Mouse (Mus musculus) kidney, adult 9 months (tissue): Measurements from ENCODE around the gene Eva1c.

Source experiments
- DNase-seq: peaks from one replicate; pipeline ENCODE4 v3.0.0; 2022

The Eva1c gene

DNA sequence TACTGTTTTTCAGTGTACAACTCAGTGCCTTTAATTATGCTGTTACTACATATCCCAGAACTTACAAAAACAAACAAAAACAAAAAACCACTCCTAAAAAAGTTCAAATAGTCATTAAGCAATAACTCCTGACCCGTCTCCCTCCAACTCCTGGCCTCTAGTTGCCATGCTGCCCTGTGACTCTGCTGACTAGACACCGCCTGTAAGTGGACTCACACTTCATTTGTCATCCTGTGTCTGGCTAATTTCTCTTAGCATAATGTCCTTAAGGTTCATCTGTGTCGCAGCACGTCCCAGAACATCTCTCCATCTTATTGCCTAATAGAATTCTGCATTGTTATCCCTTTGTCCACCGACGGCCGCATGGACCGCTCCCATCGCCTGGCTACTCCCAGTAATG, 979 bp downstream of the Eva1c start:
- no peak for DNase-seq

DNA sequence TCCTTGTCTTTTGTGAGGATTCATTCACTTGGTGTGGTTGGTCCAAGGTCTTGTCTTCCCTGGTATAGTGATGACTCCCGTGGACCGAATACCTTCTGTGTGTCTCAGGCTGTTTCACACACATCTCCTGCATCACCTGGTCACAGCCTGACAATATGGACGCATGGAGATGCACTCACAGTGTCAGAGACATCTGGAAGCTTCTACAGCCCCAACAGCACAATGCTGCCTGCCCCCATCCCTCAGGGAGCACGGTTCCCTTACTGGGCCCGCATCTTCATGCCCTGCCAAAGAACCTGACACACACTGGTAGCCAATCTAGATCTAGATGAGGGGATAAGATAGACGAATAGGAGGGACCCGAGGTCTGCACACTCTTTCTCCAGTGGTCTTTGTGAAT, 2.6 kb downstream of the Eva1c start:
- DNase-seq, result no peak

DNA sequence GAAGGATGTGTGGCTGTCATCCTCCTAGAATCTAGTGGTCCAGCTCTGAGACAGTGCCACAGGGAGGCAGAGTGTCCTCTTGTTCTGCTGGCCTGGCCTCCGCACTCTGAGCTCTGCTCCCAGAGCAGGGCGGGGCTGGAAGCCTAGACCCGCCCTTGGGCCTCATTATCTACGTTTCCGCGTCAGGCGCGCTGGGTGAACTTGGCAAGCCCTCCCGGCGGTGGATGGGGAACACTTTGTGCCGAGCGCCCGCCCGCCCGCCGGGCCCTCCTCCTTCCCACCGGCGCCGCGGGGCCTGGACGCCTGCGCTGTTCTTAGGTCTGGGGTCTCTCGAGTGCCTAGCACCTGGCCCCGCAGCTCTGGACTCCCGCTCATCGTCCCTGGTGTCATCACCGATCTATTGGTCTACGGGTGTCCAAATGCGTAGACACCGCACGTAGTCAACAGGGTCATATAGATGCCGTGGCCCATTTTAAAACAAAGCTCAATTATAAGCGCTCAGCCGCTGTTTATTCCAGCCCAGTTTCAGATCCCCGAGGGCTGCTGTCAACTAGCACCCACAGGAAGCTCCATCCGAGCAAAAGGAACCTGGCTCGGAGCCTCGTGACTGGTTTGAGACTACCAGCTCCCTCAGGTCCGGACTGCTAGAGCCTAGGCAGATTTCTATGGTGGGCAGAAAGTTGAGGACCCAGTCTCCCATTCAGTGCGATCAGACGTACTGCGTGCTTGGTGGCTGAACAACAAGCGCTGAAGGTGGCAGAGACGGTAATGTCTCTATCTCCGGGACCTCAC, 3.6 kb downstream of the Eva1c start:
- peak; percentile 93 for DNase-seq

DNA sequence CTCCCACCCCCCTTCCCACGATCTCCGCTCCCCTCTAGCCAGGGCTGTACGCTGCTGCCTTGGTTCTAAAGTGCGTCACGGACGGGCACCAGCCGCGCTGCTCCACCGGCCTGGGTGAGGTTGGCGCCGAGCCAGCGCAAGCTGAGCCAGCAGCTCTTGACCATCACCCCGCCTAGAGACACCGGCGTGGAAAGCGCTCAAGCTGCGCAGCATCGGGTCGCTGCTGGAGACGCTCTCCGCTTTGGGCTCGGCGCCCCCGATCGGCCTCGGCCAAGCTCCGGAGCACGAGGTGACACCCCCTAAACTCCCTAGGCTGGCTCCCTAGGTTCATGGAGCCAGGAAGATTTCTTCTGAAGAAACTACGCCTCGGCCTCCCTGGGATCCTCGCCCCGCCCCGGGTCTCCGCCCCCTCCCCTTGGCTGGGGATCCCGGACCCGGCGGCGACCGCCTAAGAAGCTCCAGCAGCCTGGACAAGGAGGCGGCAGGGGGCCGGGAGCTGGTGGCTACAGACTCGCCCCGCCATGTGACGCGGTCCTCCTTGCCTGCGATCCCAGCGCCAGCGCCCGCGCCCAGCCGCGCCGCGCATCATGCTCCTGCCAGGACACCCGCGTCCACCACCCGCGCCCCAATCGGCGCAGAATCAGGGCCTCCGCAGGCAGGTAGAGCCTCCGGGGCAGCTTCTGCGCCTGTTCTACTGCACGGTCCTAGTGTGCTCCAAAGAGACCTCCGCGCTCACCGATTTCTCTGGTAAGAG, 4.3 kb downstream of the Eva1c start:
- peak; percentile 78 for DNase-seq

GRCm38 (mm10) chr16:90831676-90832075, 5.2 kb downstream of the Eva1c start:
- no peak for DNase-seq

- no peak for DNase-seq
Observed at GRCm38 (mm10) chr16:90832495-90832894, 6.0 kb downstream of the Eva1c start.

- no peak for DNase-seq
Observed at GRCm38 (mm10) chr16:90833041-90833791, 6.7 kb downstream of the Eva1c start.

- no peak for DNase-seq
Observed at GRCm38 (mm10) chr16:90837431-90837830, 10.9 kb downstream of the Eva1c start.

DNA sequence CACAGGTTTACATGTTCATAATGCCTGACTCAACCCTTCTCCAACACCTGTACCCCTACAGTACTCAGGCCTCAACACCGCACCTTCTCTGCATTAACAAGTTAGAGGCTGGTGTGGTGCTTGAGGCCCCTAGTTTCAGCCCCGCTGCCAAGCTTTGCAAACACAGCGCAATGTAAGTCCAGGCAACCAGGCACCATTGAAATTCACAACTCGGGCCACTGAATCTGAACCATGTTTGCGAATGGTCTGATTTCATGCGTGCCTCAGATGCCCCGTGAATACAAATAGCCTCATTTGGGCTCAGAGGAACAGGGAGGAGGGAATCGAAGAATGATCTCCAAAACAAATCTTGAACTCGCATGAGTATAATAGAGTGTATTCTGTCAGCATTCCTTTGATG, 15.6 kb downstream of the Eva1c start:
- no peak for DNase-seq

DNA sequence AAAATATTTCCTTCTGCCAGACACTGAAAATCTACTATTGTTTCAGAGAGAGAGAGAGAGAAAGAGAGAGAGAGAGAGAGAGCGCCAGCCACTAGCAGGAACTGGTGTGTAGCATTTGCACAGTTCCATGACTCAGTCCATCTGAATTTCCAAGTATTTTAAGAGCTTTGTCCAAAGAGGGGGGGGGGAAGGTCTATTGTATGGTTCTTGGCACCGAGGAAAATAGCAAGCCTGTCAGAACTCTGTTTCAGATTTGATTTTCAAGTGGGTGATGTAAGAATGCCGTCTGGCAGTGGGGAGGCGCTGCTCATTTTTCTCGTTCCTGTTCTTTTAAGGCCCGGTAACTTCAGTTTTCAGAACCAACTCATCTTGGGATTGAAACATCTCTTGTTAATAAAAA, 18.5 kb downstream of the Eva1c start:
- DNase-seq, result no peak

DNA sequence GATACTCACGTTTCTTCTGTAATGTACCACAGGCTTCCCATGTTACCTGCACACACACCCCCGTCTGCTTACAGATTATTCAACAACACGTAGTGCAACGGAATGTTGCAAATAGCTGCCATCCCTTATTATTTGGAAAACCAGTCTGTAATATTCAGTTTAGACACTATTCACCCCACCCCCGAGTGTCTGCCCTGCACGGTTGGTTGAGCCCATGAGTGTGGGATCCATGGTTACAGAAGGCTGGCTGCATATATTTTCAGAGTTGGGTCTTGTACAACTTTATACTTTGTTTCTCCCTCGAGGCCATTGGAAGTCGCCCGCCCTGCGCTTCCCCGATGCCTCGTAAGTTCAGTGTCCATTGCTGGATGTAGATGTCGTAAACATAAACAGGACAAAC, 19.1 kb downstream of the Eva1c start:
- no peak for DNase-seq

GRCm38 (mm10) chr16:90848697-90849096, 22.2 kb downstream of the Eva1c start:
- peak; percentile 18 for DNase-seq

- DNase-seq, result no peak
Observed at GRCm38 (mm10) chr16:90849262-90849661, 22.7 kb downstream of the Eva1c start.

DNA sequence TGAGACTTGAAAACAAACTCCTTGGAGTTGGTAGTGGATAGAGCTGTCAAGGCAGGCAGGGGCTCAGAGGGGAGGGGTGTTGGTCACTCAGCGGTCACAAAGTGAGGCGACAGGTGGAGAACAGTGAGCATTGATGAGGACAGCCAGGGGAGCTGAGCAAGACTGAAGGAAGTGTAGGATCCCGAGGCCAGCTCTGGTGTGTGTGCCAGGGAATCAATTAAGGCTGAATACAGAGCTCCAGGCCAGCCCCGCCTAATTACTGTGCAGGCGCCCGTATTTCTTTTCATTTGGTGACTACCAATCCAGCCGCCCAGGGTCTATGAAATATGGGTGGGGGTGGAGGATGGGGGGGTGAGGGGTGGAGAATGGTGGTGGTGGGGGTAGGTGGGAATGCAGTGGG, 24.4 kb downstream of the Eva1c start:
- no peak for DNase-seq

GRCm38 (mm10) chr16:90851621-90852334, 25.3 kb downstream of the Eva1c start:
- no peak for DNase-seq

GRCm38 (mm10) chr16:90856552-90857200, 30.2 kb downstream of the Eva1c start:
- DNase-seq, result no peak

DNA sequence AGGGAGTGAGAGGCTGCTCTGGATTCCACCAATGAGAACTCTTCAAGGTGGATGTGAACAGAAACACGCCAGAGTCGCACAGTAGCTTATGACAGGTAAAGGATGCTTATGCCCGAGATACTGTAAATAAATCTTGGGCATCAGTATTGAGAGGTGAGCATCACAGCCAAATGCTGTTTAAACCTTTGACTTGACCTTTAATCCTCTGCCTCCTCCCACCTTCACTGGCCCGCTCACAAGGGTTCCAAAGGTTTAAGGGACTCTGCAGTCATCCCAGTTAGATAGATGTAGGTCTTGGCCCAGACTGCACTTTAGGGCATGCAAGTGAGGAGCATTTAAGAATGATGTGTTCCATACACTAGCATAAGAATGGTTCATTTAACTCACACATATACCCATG, 31.7 kb downstream of the Eva1c start:
- no peak for DNase-seq

- DNase-seq, result peak; percentile 49
Observed at GRCm38 (mm10) chr16:90863036-90863435, 36.5 kb downstream of the Eva1c start.

- no peak for DNase-seq
Observed at GRCm38 (mm10) chr16:90863468-90864046, 37.0 kb downstream of the Eva1c start.

DNA sequence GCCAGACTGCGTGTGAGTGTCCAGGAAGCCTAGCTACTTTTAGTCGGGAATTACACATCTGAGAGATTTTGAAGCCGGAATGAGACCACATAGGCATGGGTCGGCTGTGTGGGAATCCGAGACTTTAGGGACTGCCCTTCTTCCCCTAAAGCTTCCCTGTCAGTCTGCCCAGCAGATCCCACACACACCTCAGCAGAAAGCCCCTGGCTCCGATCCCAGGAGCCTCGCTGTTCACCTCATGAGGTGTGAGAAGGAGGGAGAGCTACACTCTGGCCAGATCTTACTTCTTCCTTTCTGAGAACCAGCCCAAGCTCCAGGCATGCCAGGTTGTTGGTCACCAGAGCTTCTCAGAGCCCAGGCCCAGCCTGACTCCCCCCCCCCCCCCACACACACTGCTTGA, 38.2 kb downstream of the Eva1c start:
- no peak for DNase-seq

DNA sequence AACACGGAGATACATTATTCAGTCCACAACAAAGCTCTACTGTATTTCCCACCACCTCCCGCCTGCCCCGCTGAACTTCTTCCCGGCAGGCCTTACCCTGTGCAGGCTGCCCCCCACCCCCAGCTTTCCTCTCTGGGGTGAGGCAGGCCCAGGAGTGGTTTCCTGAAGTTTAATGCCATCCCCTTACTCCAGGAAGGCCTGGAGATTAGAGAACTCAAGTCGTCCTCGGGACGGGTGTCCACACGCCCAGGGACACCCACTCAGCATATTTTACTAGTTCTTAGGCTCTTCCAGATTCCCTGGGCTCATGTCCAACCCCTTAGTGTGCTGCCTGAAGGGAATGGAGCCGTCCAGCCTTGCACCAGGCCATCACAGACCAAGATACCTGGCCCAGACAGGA, 39.1 kb downstream of the Eva1c start:
- no peak for DNase-seq

DNA sequence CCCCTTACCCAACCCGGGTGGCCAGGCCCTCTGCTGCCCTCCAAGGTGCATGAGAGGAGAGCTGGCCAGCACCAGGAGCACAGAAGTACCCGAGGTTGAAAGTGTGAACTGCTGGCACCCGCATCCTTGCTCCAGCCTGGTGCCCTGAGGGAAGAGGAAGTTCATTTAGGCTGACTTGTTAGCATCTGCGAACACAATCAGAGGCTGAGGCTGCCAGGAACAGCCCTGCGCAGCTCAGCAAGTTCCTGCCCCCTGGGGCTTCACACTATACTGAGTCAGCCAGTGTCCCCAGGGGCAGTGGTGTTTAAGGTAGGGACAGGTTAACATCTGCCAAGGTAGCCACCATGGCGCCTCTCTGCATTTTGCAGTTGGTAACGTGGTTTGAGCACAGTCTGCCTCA, 41.6 kb downstream of the Eva1c start:
- no peak for DNase-seq
